Mouse (Mus musculus) hindbrain, embryonic 15.5 days (tissue): Measurements from ENCODE around the gene Cd248. TPM values are rescaled to one million over a fixed set of nuclear protein-coding genes. Genes with fewer than 3 reads are reported as not detected.

Experiments
- polyA plus RNA-seq: library from polyadenylated mRNA; unstranded; fragments of >200 nt; fragmentation: Nextera tagmentation; extraction: Ambion mirVana; gene quantifications from 2 replicates; pipeline ENCODE4 v1.2.1, GENCODE M21; 2015

The Cd248 gene
- polyA plus RNA-seq, 1 experiment from 2014 or later, result 22.0 TPM

Other genes starting within 250 kb of the Cd248 start
- 40.8 and 41.4 TPM in 2 replicates for gene Ccs, start 228.7 kb upstream of the Cd248 start, polyA plus RNA-seq
- gene Ccdc87, start 228.7 kb upstream of the Cd248 start, polyA plus RNA-seq, result 0.55 and 0.73 TPM in 2 replicates
- gene Ctsf, start 212.9 kb upstream of the Cd248 start, polyA plus RNA-seq, result 76.5 and 78.7 TPM in 2 replicates
- 1.6 and 2.3 TPM in 2 replicates for gene Actn3, start 190.2 kb upstream of the Cd248 start, polyA plus RNA-seq
- 23.3 and 24.1 TPM in 2 replicates for gene Zdhhc24, start 189.4 kb upstream of the Cd248 start, polyA plus RNA-seq
- 8.5 and 10.3 TPM in 2 replicates for gene Bbs1, start 161.4 kb upstream of the Cd248 start, polyA plus RNA-seq
- 106 and 108 TPM in 2 replicates for gene Dpp3, start 139.8 kb upstream of the Cd248 start, polyA plus RNA-seq
- gene Peli3, start 125.0 kb upstream of the Cd248 start, polyA plus RNA-seq, result 13.3 and 13.7 TPM in 2 replicates
- 95.7 and 101 TPM in 2 replicates for gene Mrpl11, start 105.9 kb upstream of the Cd248 start, polyA plus RNA-seq
- 0.31 and 0.51 TPM in 2 replicates for gene Npas4, start 77.8 kb upstream of the Cd248 start, polyA plus RNA-seq
- 12.2 and 15.4 TPM in 2 replicates for gene Slc29a2, start 44.2 kb upstream of the Cd248 start, polyA plus RNA-seq
- gene B4gat1, start 29.3 kb upstream of the Cd248 start, polyA plus RNA-seq, result 93.1 and 97.9 TPM in 2 replicates
- gene AC124502.3, start 29.2 kb upstream of the Cd248 start, polyA plus RNA-seq, result 2.7 and 5.1 TPM in 2 replicates
- 30.7 and 31.7 TPM in 2 replicates for gene Brms1, start 26.7 kb upstream of the Cd248 start, polyA plus RNA-seq
- 0.79 and 1.1 TPM in 2 replicates for gene Rin1, start 17.6 kb upstream of the Cd248 start, polyA plus RNA-seq
- 28.3 and 34.0 TPM in 2 replicates for gene Tmem151a, start 17.5 kb downstream of the Cd248 start, polyA plus RNA-seq
- gene Yif1a, start 20.5 kb downstream of the Cd248 start, polyA plus RNA-seq, result 55.8 and 64.0 TPM in 2 replicates
- gene Cnih2, start 30.4 kb downstream of the Cd248 start, polyA plus RNA-seq, result 364 and 435 TPM in 2 replicates
- 210 and 222 TPM in 2 replicates for gene Rab1b, start 39.0 kb downstream of the Cd248 start, polyA plus RNA-seq
- gene Klc2, start 50.5 kb downstream of the Cd248 start, polyA plus RNA-seq, result 76.9 and 90.2 TPM in 2 replicates
- gene Pacs1, start 205.0 kb downstream of the Cd248 start, polyA plus RNA-seq, result 47.4 and 58.3 TPM in 2 replicates
- 312 and 338 TPM in 2 replicates for gene Sf3b2, start 227.4 kb downstream of the Cd248 start, polyA plus RNA-seq
- 40.4 and 48.8 TPM in 2 replicates for gene Gal3st3, start 230.3 kb downstream of the Cd248 start, polyA plus RNA-seq